Comparison of ENCODE assay signal across 15 mouse cellular contexts in genomic region chr4:155823443-155823842, GRCm38 (mm10). TPM values are rescaled to one million over a fixed set of nuclear protein-coding genes. Genes with fewer than 3 reads are reported as not detected.
"Had no signal": no experiment of that assay in that cellular context is flagged by ENCODE, and none has a peak within 500 bp of the region (broad histone marks: within the 10 kb centered on the region; RNA-seq: fewer than 3 reads in every experiment).

No protein-coding gene starts in this region.

- H3K4me1 ChIP-seq: liver, embryonic 13.5 days had no signal

- H3K27me3 ChIP-seq: liver, embryonic 13.5 days had no signal

- H3K9ac ChIP-seq: liver, embryonic 13.5 days had no signal

- H3K4me2 ChIP-seq: liver, embryonic 13.5 days; midbrain, embryonic 11.5 days had no signal

- H3K27ac ChIP-seq: kidney, postnatal 0 days; liver, embryonic 13.5 days; stomach, postnatal 0 days had no signal

- DNase-seq: kidney, postnatal 25 days; left cerebral cortex, postnatal 4 days; liver, embryonic 13.5 days; lung, adult 2 months; lung, postnatal 14 days; lung, postnatal 4 days; midbrain, embryonic 14.5 days; thymus, adult 2 months; thymus, postnatal 14 days; thymus, postnatal 4 days had no signal

- H3K4me3 ChIP-seq: liver, embryonic 13.5 days had no signal

- H3K9me3 ChIP-seq: liver, embryonic 13.5 days had no signal

RNA-seq across cellular contexts. Expression of gene Mxra8, which starts 16.0 kb away (rescaled TPM):
- total RNA-seq: megakaryocyte progenitor cell, adult 5-6 weeks; megakaryocyte-erythroid progenitor cell, adult 5-6 weeks had no signal
